Mouse (Mus musculus): ENCODE measurements around the gene Glyat. TPM values are rescaled to one million over a fixed set of nuclear protein-coding genes. Genes with fewer than 3 reads are reported as not detected.

The Glyat gene
- polyA plus RNA-seq, 1 experiment from 2014 or later, result not detected

Other genes with a start within 250 kb of the Glyat start
- not detected in 2 replicates for gene Olfr1440, start 246.0 kb upstream of the Glyat start, polyA plus RNA-seq (2016; fragmentation: Nextera tagmentation; extraction: Ambion mirVana)
- gene Olfr1441, start 215.9 kb upstream of the Glyat start, polyA plus RNA-seq (2016; fragmentation: Nextera tagmentation; extraction: Ambion mirVana), result not detected in 2 replicates
- gene Pfpl, start 205.4 kb upstream of the Glyat start, polyA plus RNA-seq (2016; fragmentation: Nextera tagmentation; extraction: Ambion mirVana), result not detected in 2 replicates
- gene Mpeg1, start 172.5 kb upstream of the Glyat start, polyA plus RNA-seq (2016; fragmentation: Nextera tagmentation; extraction: Ambion mirVana), result 0.19 and 0.40 TPM in 2 replicates
- gene Dtx4, start 131.9 kb upstream of the Glyat start, polyA plus RNA-seq (2016; fragmentation: Nextera tagmentation; extraction: Ambion mirVana), result 54.9 and 59.2 TPM in 2 replicates
- 20.9 and 21.0 TPM in 2 replicates for gene Fam111a, start 87.6 kb upstream of the Glyat start, polyA plus RNA-seq (2016; fragmentation: Nextera tagmentation; extraction: Ambion mirVana)
- gene Gm4952, start 33.3 kb upstream of the Glyat start, polyA plus RNA-seq (2016; fragmentation: Nextera tagmentation; extraction: Ambion mirVana), result not detected in 2 replicates
- gene Olfr1442, start 37.1 kb downstream of the Glyat start, polyA plus RNA-seq (2016; fragmentation: Nextera tagmentation; extraction: Ambion mirVana), result not detected in 2 replicates
- gene Olfr1443, start 44.8 kb downstream of the Glyat start, polyA plus RNA-seq (2016; fragmentation: Nextera tagmentation; extraction: Ambion mirVana), result not detected in 2 replicates
- gene Keg1, start 62.5 kb downstream of the Glyat start, polyA plus RNA-seq (2016; fragmentation: Nextera tagmentation; extraction: Ambion mirVana), result not detected in 2 replicates
- gene Cntf, start 132.3 kb downstream of the Glyat start, polyA plus RNA-seq (2016; fragmentation: Nextera tagmentation; extraction: Ambion mirVana), result 1.5 and 2.0 TPM in 2 replicates
- 13.3 and 15.6 TPM in 2 replicates for gene Zfp91, start 162.8 kb downstream of the Glyat start, polyA plus RNA-seq (2016; fragmentation: Nextera tagmentation; extraction: Ambion mirVana)
- 1.2 TPM in 2 replicates for gene Lpxn, start 162.9 kb downstream of the Glyat start, polyA plus RNA-seq (2016; fragmentation: Nextera tagmentation; extraction: Ambion mirVana)
- not detected in 2 replicates for gene Gm5244, start 213.4 kb downstream of the Glyat start, polyA plus RNA-seq (2016; fragmentation: Nextera tagmentation; extraction: Ambion mirVana)
- gene Olfr1444, start 224.0 kb downstream of the Glyat start, polyA plus RNA-seq (2016; fragmentation: Nextera tagmentation; extraction: Ambion mirVana), result not detected in 2 replicates

All from midbrain, embryonic 10.5 days (tissue).